Mouse (Mus musculus) monocyte, adult 2 months (primary cell): Measurements from ENCODE around the gene Hivep1.

Source experiments
- DNase-seq, 2 experiments: peaks; one replicate each; pipeline ENCODE4 v3.0.0; 2022; ENCODE audit warnings: low spot score in 2 of 2, low read depth in 1 of 2

Hivep1 gene

GRCm38 (mm10) chr13:42213556-42213955, 161.7 kb downstream of the Hivep1 start:
- DNase-seq, result no peak

DNA sequence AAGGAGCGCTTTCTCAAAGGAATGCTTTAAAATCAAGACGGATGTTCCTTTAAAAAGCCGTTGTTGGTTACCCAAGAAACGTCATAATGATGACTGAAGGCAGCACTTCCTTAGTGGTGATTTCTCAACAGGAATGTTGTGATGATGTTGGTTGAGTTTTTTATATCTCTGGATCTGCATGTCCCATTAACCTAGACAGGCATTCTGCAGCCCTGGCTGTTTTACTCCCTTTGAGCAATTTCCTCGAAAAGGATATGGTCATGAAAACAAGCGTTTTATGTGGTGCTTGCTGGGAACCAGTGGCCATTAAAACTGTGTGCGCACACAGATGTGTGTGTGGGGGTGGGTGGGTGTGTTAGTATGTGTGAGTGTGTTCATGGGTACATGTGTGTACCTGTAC, 170.6 kb downstream of the Hivep1 start:
- DNase-seq, result no peak

- no peak for DNase-seq
These were observed 177.0 kb downstream of the Hivep1 start for GRCm38 (mm10) chr13:42228849-42229248.

- no peak for DNase-seq
These were observed 182.1 kb downstream of the Hivep1 start for GRCm38 (mm10) chr13:42233741-42234419.

- no peak for DNase-seq
These were observed 186.7 kb downstream of the Hivep1 start for GRCm38 (mm10) chr13:42238520-42238919.

DNA sequence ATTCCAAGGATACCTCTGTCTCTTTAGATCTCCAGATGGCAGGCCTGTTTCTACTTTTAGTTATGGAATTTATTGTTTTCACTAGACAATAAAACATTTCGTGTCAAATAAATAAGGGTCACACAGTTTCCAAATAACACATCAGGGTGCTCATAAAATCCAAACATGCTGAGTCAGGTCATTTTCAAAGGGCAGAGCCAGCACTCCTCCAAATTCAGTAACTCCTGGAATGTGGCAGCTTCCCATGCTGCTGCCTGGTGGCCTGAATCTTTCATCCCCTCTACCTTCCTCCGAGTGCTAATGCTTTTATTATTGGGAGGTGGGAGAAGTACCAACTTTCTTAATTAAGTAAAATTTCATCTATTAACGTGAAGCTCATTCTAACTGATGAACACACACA, 190.3 kb downstream of the Hivep1 start:
- DNase-seq, result no peak
